Mouse (Mus musculus): Measurements from ENCODE around the gene Suds3. TPM values are rescaled to one million over a fixed set of nuclear protein-coding genes. Genes with fewer than 3 reads are reported as not detected.

The Suds3 gene
- polyA plus RNA-seq, 1 experiment: 57.1 TPM

- no peak for DNase-seq
- WGBS: 5% methylated on average over 13 of the region's 13 CpGs
- TF ChIP-seq CTCF (IDR thresholded peaks at IDR 0.05; ENCODE audit: insufficient read depth, low read length) (no peak), POLR2A (IDR thresholded peaks at IDR 0.05; ENCODE audit: borderline replicate concordance, extremely low read depth, low read depth, low read length) (no peak)
- Histone ChIP-seq H3K4me1 (ENCODE audit: control insufficient read depth, insufficient read depth, low read length) (0 out of 2 replicates have a peak, but pooled peaks cover 2% of the 10 kb centered on the region), H3K4me3 (replicated peaks; ENCODE audit: extremely low read depth, low read depth, low read length) (no peak overlapping the region)
Measured at GRCm38 (mm10) chr5:117087718-117088117, 28.2 kb downstream of the Suds3 start.

GRCm38 (mm10) chr5:117069498-117069894 is 46.4 kb downstream of the Suds3 start:
- H3K4me3 ChIP-seq (replicated peaks; ENCODE audit: extremely low read depth, low read depth, low read length): no peak overlapping the region
- no peak for TF ChIP-seq POLR2A (IDR thresholded peaks at IDR 0.05; ENCODE audit: borderline replicate concordance, extremely low read depth, low read depth, low read length)
- no peak for TF ChIP-seq CTCF (IDR thresholded peaks at IDR 0.05; ENCODE audit: insufficient read depth, low read length)
- no peak for DNase-seq
- WGBS: 13% methylated on average over 10 of the region's 10 CpGs
- H3K4me1 ChIP-seq (ENCODE audit: control insufficient read depth, insufficient read depth, low read length): no peaks in the 10 kb centered on the region

- no peak for DNase-seq
- H3K4me3 ChIP-seq (replicated peaks; ENCODE audit: extremely low read depth, low read depth, low read length): no peak overlapping the region
- WGBS: 27% methylated on average over 19 of the region's 19 CpGs
- no peak for TF ChIP-seq CTCF (IDR thresholded peaks at IDR 0.05; ENCODE audit: insufficient read depth, low read length)
- no peak for TF ChIP-seq POLR2A (IDR thresholded peaks at IDR 0.05; ENCODE audit: borderline replicate concordance, extremely low read depth, low read depth, low read length)
- H3K4me1 ChIP-seq (ENCODE audit: control insufficient read depth, insufficient read depth, low read length): no peaks in the 10 kb centered on the region
Measured at GRCm38 (mm10) chr5:117068808-117069497, 47.0 kb downstream of the Suds3 start.

GRCm38 (mm10) chr5:117068181-117068580 is 47.7 kb downstream of the Suds3 start:
- no peak overlapping the region for H3K4me3 ChIP-seq (replicated peaks; ENCODE audit: extremely low read depth, low read depth, low read length)
- DNase-seq: no peak
- no peaks in the 10 kb centered on the region for H3K4me1 ChIP-seq (ENCODE audit: control insufficient read depth, insufficient read depth, low read length)
- WGBS: 80% methylated on average over 13 of the region's 13 CpGs
- no peak for TF ChIP-seq POLR2A (IDR thresholded peaks at IDR 0.05; ENCODE audit: borderline replicate concordance, extremely low read depth, low read depth, low read length)
- peak; percentile 49 for TF ChIP-seq CTCF (IDR thresholded peaks at IDR 0.05; ENCODE audit: insufficient read depth, low read length)

- 70% methylated on average over 2 of the region's 2 CpGs for WGBS
- no peak for TF ChIP-seq POLR2A (IDR thresholded peaks at IDR 0.05; ENCODE audit: borderline replicate concordance, extremely low read depth, low read depth, low read length)
- no peak for TF ChIP-seq CTCF (IDR thresholded peaks at IDR 0.05; ENCODE audit: insufficient read depth, low read length)
- H3K4me3 ChIP-seq (replicated peaks; ENCODE audit: extremely low read depth, low read depth, low read length): no peak overlapping the region
Measured at GRCm38 (mm10) chr5:117061251-117061650, 54.7 kb downstream of the Suds3 start.

GRCm38 (mm10) chr5:117060484-117061130 is 55.3 kb downstream of the Suds3 start:
- DNase-seq: no peak
- Histone ChIP-seq H3K4me3 (replicated peaks; ENCODE audit: extremely low read depth, low read depth, low read length) (no peak overlapping the region), H3K4me1 (ENCODE audit: control insufficient read depth, insufficient read depth, low read length) (no peaks in the 10 kb centered on the region)
- 74% methylated on average over 18 of the region's 18 CpGs for WGBS
- TF ChIP-seq CTCF (IDR thresholded peaks at IDR 0.05; ENCODE audit: insufficient read depth, low read length) (no peak), POLR2A (IDR thresholded peaks at IDR 0.05; ENCODE audit: borderline replicate concordance, extremely low read depth, low read depth, low read length) (no peak)

More at GRCm38 (mm10) chr5:117061251-117061650, 54.7 kb downstream of the Suds3 start:
- H3K4me1 ChIP-seq (ENCODE audit: control insufficient read depth, insufficient read depth, low read length): no peaks in the 10 kb centered on the region
- no peak for DNase-seq

GRCm38 (mm10) chr5:117049940-117050339 is 66.0 kb downstream of the Suds3 start:
- DNase-seq: no peak
- 80% methylated on average over 7 of the region's 7 CpGs for WGBS
- H3K4me1 ChIP-seq (ENCODE audit: control insufficient read depth, insufficient read depth, low read length): no peaks in the 10 kb centered on the region
- H3K4me3 ChIP-seq (replicated peaks; ENCODE audit: extremely low read depth, low read depth, low read length): no peak overlapping the region
- TF ChIP-seq POLR2A (IDR thresholded peaks at IDR 0.05; ENCODE audit: borderline replicate concordance, extremely low read depth, low read depth, low read length) (no peak), CTCF (IDR thresholded peaks at IDR 0.05; ENCODE audit: insufficient read depth, low read length) (no peak)

- Histone ChIP-seq H3K4me1 (ENCODE audit: control insufficient read depth, insufficient read depth, low read length) (no peaks in the 10 kb centered on the region), H3K4me3 (replicated peaks; ENCODE audit: extremely low read depth, low read depth, low read length) (no peak overlapping the region)
- DNase-seq: no peak
- TF ChIP-seq POLR2A (IDR thresholded peaks at IDR 0.05; ENCODE audit: borderline replicate concordance, extremely low read depth, low read depth, low read length) (no peak), CTCF (IDR thresholded peaks at IDR 0.05; ENCODE audit: insufficient read depth, low read length) (no peak)
- WGBS: 47% methylated on average over 10 of the region's 10 CpGs
Measured at GRCm38 (mm10) chr5:117045101-117045500, 70.8 kb downstream of the Suds3 start.

GRCm38 (mm10) chr5:117042661-117043060 is 73.3 kb downstream of the Suds3 start:
- DNase-seq: no peak
- TF ChIP-seq POLR2A (IDR thresholded peaks at IDR 0.05; ENCODE audit: borderline replicate concordance, extremely low read depth, low read depth, low read length) (no peak), CTCF (IDR thresholded peaks at IDR 0.05; ENCODE audit: insufficient read depth, low read length) (no peak)
- Histone ChIP-seq H3K4me1 (ENCODE audit: control insufficient read depth, insufficient read depth, low read length) (no peaks in the 10 kb centered on the region), H3K4me3 (replicated peaks; ENCODE audit: extremely low read depth, low read depth, low read length) (no peak overlapping the region)
- WGBS: 66% methylated on average over 11 of the region's 11 CpGs

Other genes starting within 250 kb of the Suds3 start
- gene Taok3, start 4.0 kb upstream of the Suds3 start, polyA plus RNA-seq (2012; rRNA removed): 30.3 and 40.5 TPM in 2 replicates
- gene Pebp1, start 171.5 kb upstream of the Suds3 start, polyA plus RNA-seq (2012; rRNA removed): 273 and 368 TPM in 2 replicates
- 28.9 and 31.5 TPM in 2 replicates for gene Vsig10, start 203.0 kb upstream of the Suds3 start, polyA plus RNA-seq (2012; rRNA removed)
- gene Wsb2, start 241.2 kb upstream of the Suds3 start, polyA plus RNA-seq (2012; rRNA removed): 83.6 and 151 TPM in 2 replicates

Measured in lung, adult 2 months (tissue).